Mouse (Mus musculus): Measurements from ENCODE around the gene Rtn2. TPM values are rescaled to one million over a fixed set of nuclear protein-coding genes. Genes with fewer than 3 reads are reported as not detected.

The Rtn2 gene
- polyA plus RNA-seq (2017; shearing (Covaris generic)): 0.50 TPM

GRCm38 (mm10) chr7:19282385-19282784 is at the start of gene Rtn2:
Rtn2 (plus strand) TSS chr7:19282624.

GRCm38 (mm10) chr7:19271238-19272172 is 10.9 kb upstream of the Rtn2 start, which contains the start of gene Vasp:
Vasp (minus strand) TSS chr7:19271817.

GRCm38 (mm10) chr7:19279581-19280114 is 2.8 kb upstream of the Rtn2 start, which contains the start of gene Ppm1n:
Ppm1n (minus strand) TSS chr7:19280064.

GRCm38 (mm10) chr7:19309884-19310641 is 27.6 kb downstream of the Rtn2 start, which contains the start of gene Fosb:
Fosb (minus strand) TSS chr7:19310051.

GRCm38 (mm10) chr7:19344237-19344847 is 61.9 kb downstream of the Rtn2 start, which contains the start of gene Ercc1:
Ercc1 (plus strand) TSS chr7:19344778.

Other genes with a start within 250 kb of the Rtn2 start
- gene Rsph6a, start 227.9 kb upstream of the Rtn2 start, polyA plus RNA-seq (2017; shearing (Covaris generic)): not detected
- not detected for gene Dmwd, start 206.4 kb upstream of the Rtn2 start, polyA plus RNA-seq (2017; shearing (Covaris generic))
- gene Dmpk, start 198.8 kb upstream of the Rtn2 start, polyA plus RNA-seq (2017; shearing (Covaris generic)): not detected
- gene Six5, start 188.0 kb upstream of the Rtn2 start, polyA plus RNA-seq (2017; shearing (Covaris generic)): not detected
- gene Gm4969, start 164.3 kb upstream of the Rtn2 start, polyA plus RNA-seq (2017; shearing (Covaris generic)): not detected
- 10.6 TPM for gene Fbxo46, start 162.8 kb upstream of the Rtn2 start, polyA plus RNA-seq (2017; shearing (Covaris generic))
- 9.3 TPM for gene Qpctl, start 133.3 kb upstream of the Rtn2 start, polyA plus RNA-seq (2017; shearing (Covaris generic))
- gene Snrpd2, start 132.9 kb upstream of the Rtn2 start, polyA plus RNA-seq (2017; shearing (Covaris generic)): 34.4 TPM
- not detected for gene Gipr, start 116.5 kb upstream of the Rtn2 start, polyA plus RNA-seq (2017; shearing (Covaris generic))
- gene Eml2, start 106.2 kb upstream of the Rtn2 start, polyA plus RNA-seq (2017; shearing (Covaris generic)): 11.0 TPM
- not detected for gene Gpr4, start 70.1 kb upstream of the Rtn2 start, polyA plus RNA-seq (2017; shearing (Covaris generic))
- gene Opa3, start 54.3 kb upstream of the Rtn2 start, polyA plus RNA-seq (2017; shearing (Covaris generic)): 66.0 TPM
- 205 TPM for gene Vasp, start 10.8 kb upstream of the Rtn2 start, polyA plus RNA-seq (2017; shearing (Covaris generic))
- 3.0 TPM for gene Ppm1n, start 2.6 kb upstream of the Rtn2 start, polyA plus RNA-seq (2017; shearing (Covaris generic))
- gene Fosb, start 27.4 kb downstream of the Rtn2 start, polyA plus RNA-seq (2017; shearing (Covaris generic)): 39.6 TPM
- gene Ercc1, start 62.2 kb downstream of the Rtn2 start, polyA plus RNA-seq (2017; shearing (Covaris generic)): 64.9 TPM
- gene Cd3eap, start 76.9 kb downstream of the Rtn2 start, polyA plus RNA-seq (2017; shearing (Covaris generic)): 5.2 TPM
- 0.84 TPM for gene Ppp1r13l, start 77.1 kb downstream of the Rtn2 start, polyA plus RNA-seq (2017; shearing (Covaris generic))
- 8.5 TPM for gene Ercc2, start 99.4 kb downstream of the Rtn2 start, polyA plus RNA-seq (2017; shearing (Covaris generic))
- gene Klc3, start 121.5 kb downstream of the Rtn2 start, polyA plus RNA-seq (2017; shearing (Covaris generic)): 4.7 TPM
- 0.18 TPM for gene Ckm, start 122.2 kb downstream of the Rtn2 start, polyA plus RNA-seq (2017; shearing (Covaris generic))
- 6.2 TPM for gene Mark4, start 176.2 kb downstream of the Rtn2 start, polyA plus RNA-seq (2017; shearing (Covaris generic))
- not detected for gene Exoc3l2, start 180.7 kb downstream of the Rtn2 start, polyA plus RNA-seq (2017; shearing (Covaris generic))
- 3.8 TPM for gene Bloc1s3, start 225.7 kb downstream of the Rtn2 start, polyA plus RNA-seq (2017; shearing (Covaris generic))
- 48.8 TPM for gene Trappc6a, start 225.8 kb downstream of the Rtn2 start, polyA plus RNA-seq (2017; shearing (Covaris generic))
- gene Nkpd1, start 235.2 kb downstream of the Rtn2 start, polyA plus RNA-seq (2017; shearing (Covaris generic)): not detected